Comparison of ENCODE assay signal across 13 mouse cellular contexts in genomic region chr13:30767477-30768127, GRCm38 (mm10). TPM values are rescaled to one million over a fixed set of nuclear protein-coding genes. Genes with fewer than 3 reads are reported as not detected.
"Had no signal": no experiment of that assay in that cellular context is flagged by ENCODE, and none has a peak within 500 bp of the region (broad histone marks: within the 10 kb centered on the region; RNA-seq: fewer than 3 reads in every experiment).

No protein-coding gene starts in this region.

- DNase-seq: kidney, adult 2 months; kidney, postnatal 25 days; liver, embryonic 13.5 days; liver, postnatal 0 days; lung, postnatal 10 days; retina, postnatal 1 day; right cerebral cortex, postnatal 4 days; thymus, postnatal 14 days had no signal

- ATAC-seq: liver, postnatal 0 days; midbrain, embryonic 16.5 days had no signal

- H3K27me3 ChIP-seq: liver, embryonic 13.5 days; midbrain, embryonic 12.5 days; neural tube, embryonic 13.5 days had no signal

- H3K9me3 ChIP-seq: limb, embryonic 10.5 days; liver, embryonic 13.5 days; midbrain, embryonic 12.5 days; neural tube, embryonic 13.5 days had no signal

- H3K36me3 ChIP-seq: limb, embryonic 10.5 days; liver, embryonic 13.5 days; midbrain, embryonic 12.5 days; neural tube, embryonic 13.5 days had no signal

- H3K4me3 ChIP-seq: left cerebral cortex, adult 2 months; limb, embryonic 10.5 days; liver, embryonic 13.5 days; midbrain, embryonic 12.5 days; neural tube, embryonic 13.5 days had no signal

- H3K27ac ChIP-seq: left cerebral cortex, adult 2 months; limb, embryonic 10.5 days; liver, embryonic 13.5 days; midbrain, embryonic 12.5 days; neural tube, embryonic 13.5 days had no signal

- H3K9ac ChIP-seq: liver, embryonic 13.5 days; liver, postnatal 0 days; midbrain, embryonic 12.5 days; neural tube, embryonic 13.5 days had no signal

- H3K4me2 ChIP-seq: liver, embryonic 13.5 days; midbrain, embryonic 12.5 days; neural tube, embryonic 13.5 days had no signal

- H3K4me1 ChIP-seq: limb, embryonic 10.5 days; liver, embryonic 13.5 days; midbrain, embryonic 12.5 days; neural tube, embryonic 13.5 days had no signal

RNA-seq across cellular contexts. Expression of gene Irf4, which starts 18.6 kb away (rescaled TPM):
- polyA plus RNA-seq: limb, embryonic 10.5 days had no signal
